Mouse (Mus musculus) gonadal fat pad, adult 2 months (tissue): ENCODE results near the gene Ube2m. TPM values are rescaled to one million over a fixed set of nuclear protein-coding genes. Genes with fewer than 3 reads are reported as not detected.

Experiments
- DNase-seq: peaks from one replicate; pipeline ENCODE4 v3.0.0-alpha.2; 2012; ENCODE audit warnings: low read depth
- polyA plus RNA-seq: library from polyadenylated mRNA; depleted of rRNA; stranded (reverse); fragments of >200 nt; gene quantifications from 2 replicates; pipeline ENCODE4 v1.2.3, GENCODE M21; 2012; rRNA removed

The Ube2m gene
- polyA plus RNA-seq, 1 experiment: 192 TPM

- no peak for DNase-seq
These were observed 34.7 kb downstream of the Ube2m start for GRCm38 (mm10) chr7:13003380-13003779.

- no peak for DNase-seq
These were observed 36.5 kb downstream of the Ube2m start for GRCm38 (mm10) chr7:13001584-13001983.

DNA sequence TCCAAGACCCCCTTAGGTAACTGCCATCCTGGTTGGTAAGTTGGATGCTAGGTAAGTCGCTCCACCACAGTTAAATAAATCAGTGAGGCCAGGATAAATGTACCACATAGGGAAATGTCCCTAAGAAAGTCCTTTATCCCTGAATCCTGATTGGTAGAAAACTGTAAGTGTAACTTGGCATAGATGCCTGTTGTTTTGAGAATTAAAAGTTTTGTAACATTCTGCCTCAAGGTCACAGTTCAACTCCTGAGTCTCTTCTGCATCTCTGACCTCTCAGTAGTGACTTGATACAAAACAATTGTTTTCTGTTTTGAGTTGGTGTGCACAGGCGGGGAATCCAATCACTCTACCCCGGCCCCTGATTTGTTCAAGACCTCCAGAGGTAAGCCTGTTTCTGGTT lies 39.2 kb downstream of the Ube2m start, which contains the start of gene Trim28:
Trim28 (plus strand) TSS at position 264 of the 400 bp plus-strand sequence.
- no peak for DNase-seq

GRCm38 (mm10) chr7:12998053-12998452 lies 40.0 kb downstream of the Ube2m start, which contains the start of gene Slc27a5:
Slc27a5 (minus strand) TSS chr7:12998192.
- DNase-seq: no peak

GRCm38 (mm10) chr7:12997230-12997629 lies 40.8 kb downstream of the Ube2m start:
- no peak for DNase-seq

DNA sequence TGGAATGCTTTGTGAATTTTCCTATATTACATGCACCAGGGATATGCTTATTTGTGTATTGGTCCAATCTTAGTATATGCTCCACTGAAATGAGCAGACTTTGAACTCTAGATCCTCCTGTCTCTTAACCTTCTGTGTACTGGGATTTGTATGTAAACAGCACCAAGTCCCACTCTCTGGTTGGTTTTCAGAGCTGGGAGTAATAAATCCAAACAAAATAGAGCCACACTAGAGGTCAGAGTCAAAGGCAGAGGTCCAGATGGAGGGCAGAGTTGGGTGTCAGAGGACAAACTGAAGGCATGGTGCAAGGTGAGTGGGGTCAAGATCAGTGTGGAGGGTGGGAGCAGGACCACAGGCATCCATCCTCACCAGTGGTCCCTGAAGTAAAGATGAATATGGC lies 42.2 kb downstream of the Ube2m start:
- DNase-seq: no peak

- no peak for DNase-seq
These were observed 44.9 kb downstream of the Ube2m start for GRCm38 (mm10) chr7:12993148-12993547.

GRCm38 (mm10) chr7:12992222-12992621 lies 45.9 kb downstream of the Ube2m start:
- no peak for DNase-seq

- DNase-seq: no peak
These were observed 50.5 kb downstream of the Ube2m start for GRCm38 (mm10) chr7:12987409-12988189.

GRCm38 (mm10) chr7:12986906-12987305 lies 51.2 kb downstream of the Ube2m start:
- DNase-seq: no peak

GRCm38 (mm10) chr7:12985724-12986123 lies 52.4 kb downstream of the Ube2m start:
- DNase-seq: no peak

Other genes starting within 250 kb of the Ube2m start
- gene Zscan18, start 234.6 kb downstream of the Ube2m start, polyA plus RNA-seq: 3.1 and 5.1 TPM in 2 replicates
- gene Zfp329, start 219.4 kb downstream of the Ube2m start, polyA plus RNA-seq: 2.2 and 2.8 TPM in 2 replicates
- 15.5 and 16.2 TPM in 2 replicates for gene Zfp110, start 203.5 kb downstream of the Ube2m start, polyA plus RNA-seq
- 1.4 and 1.5 TPM in 2 replicates for gene Zfp128, start 157.1 kb downstream of the Ube2m start, polyA plus RNA-seq
- 11.1 and 13.1 TPM in 2 replicates for gene Zscan22, start 140.5 kb downstream of the Ube2m start, polyA plus RNA-seq
- gene Rps5, start 116.0 kb downstream of the Ube2m start, polyA plus RNA-seq: 2,418 and 2,737 TPM in 2 replicates
- gene Rnf225, start 110.9 kb downstream of the Ube2m start, polyA plus RNA-seq: 1.7 and 3.1 TPM in 2 replicates
- gene Zfp324, start 72.4 kb downstream of the Ube2m start, polyA plus RNA-seq: 10.3 and 10.5 TPM in 2 replicates
- 7.0 and 8.1 TPM in 2 replicates for gene Zfp446, start 60.4 kb downstream of the Ube2m start, polyA plus RNA-seq
- gene Slc27a5, start 40.1 kb downstream of the Ube2m start, polyA plus RNA-seq: 0.19 and 0.51 TPM in 2 replicates
- gene Trim28, start 39.2 kb downstream of the Ube2m start, polyA plus RNA-seq: 214 and 282 TPM in 2 replicates
- gene Zbtb45, start 28.2 kb downstream of the Ube2m start, polyA plus RNA-seq: 12.7 and 17.3 TPM in 2 replicates
- gene Chmp2a, start 3.5 kb downstream of the Ube2m start, polyA plus RNA-seq: 116 and 142 TPM in 2 replicates
- 3.6 and 3.7 TPM in 2 replicates for gene Mzf1, start 16.5 kb upstream of the Ube2m start, polyA plus RNA-seq
- not detected in 2 replicates for gene Vmn1r85, start 56.9 kb upstream of the Ube2m start, polyA plus RNA-seq
- gene Vmn1r86, start 81.6 kb upstream of the Ube2m start, polyA plus RNA-seq: not detected in 2 replicates
- not detected in 2 replicates for gene Vmn1r87, start 101.9 kb upstream of the Ube2m start, polyA plus RNA-seq
- not detected in 2 replicates for gene Vmn1r88, start 121.3 kb upstream of the Ube2m start, polyA plus RNA-seq
- gene Vmn1r89, start 174.7 kb upstream of the Ube2m start, polyA plus RNA-seq: not detected in 2 replicates
- gene Lig1, start 239.0 kb upstream of the Ube2m start, polyA plus RNA-seq: 7.0 and 7.8 TPM in 2 replicates
- 3.8 and 4.5 TPM in 2 replicates for gene Zswim9, start 240.4 kb upstream of the Ube2m start, polyA plus RNA-seq